Mouse (Mus musculus) erythroblast, embryonic 14.5 days (primary cell): ENCODE data around the gene Rasgef1b.

Experiments used
- GATA1 ChIP-seq: IDR thresholded peaks from 2 replicates; pipeline ENCODE4 v1.6.1; 2012; ENCODE audit warnings: low read length, inconsistent platforms, mixed read lengths
- TAL1 ChIP-seq: IDR thresholded peaks from 3 replicates; pipeline ENCODE4 v1.6.1; 2012; ENCODE audit warnings: low read length, inconsistent platforms, mixed read lengths

GRCm38 (mm10) chr5:99526797-99527201, 202.1 kb downstream of the Rasgef1b start:
- TF ChIP-seq GATA1 (no peak), TAL1 (no peak)
